Mouse (Mus musculus) neural tube, embryonic 11.5 days (tissue): ENCODE results near the gene Trim25. TPM values are rescaled to one million over a fixed set of nuclear protein-coding genes. Genes with fewer than 3 reads are reported as not detected.
"Not testable (repeated sequence)": the region's sequence is repeated elsewhere in the genome, so short reads cannot be mapped to it uniquely, and the experiment has no call there.

Experiments used
- ATAC-seq: fragments of 200-750 bp; cut with Nextera tagmentation; 2 replicates; pipeline ENCODE4 v1.8.0; 2017; ENCODE audit warnings: moderate number of reproducible peaks, mild to moderate bottlenecking, moderate TSS enrichment, moderate library complexity; ENCODE audit not compliant: insufficient read depth, low FRiP score, low TSS enrichment
- DNase-seq: peaks from one replicate; pipeline ENCODE4 v3.0.0-alpha.2; 2015; ENCODE audit warnings: low spot score
- H3K27ac ChIP-seq: fragments of 300-500 bp; sonication (generic); 2 replicates; pipeline ENCODE4 v1.5.1; 2014; ENCODE audit warnings: low read depth, mild to moderate bottlenecking, low read length
- H3K27me3 ChIP-seq: fragments of 300-500 bp; sonication (generic); 2 replicates; pipeline ENCODE4 v1.6.1; 2014; ENCODE audit warnings: mild to moderate bottlenecking, low read length, mixed read lengths; ENCODE audit not compliant: control insufficient read depth, insufficient read depth
- H3K36me3 ChIP-seq: fragments of 300-500 bp; sonication (generic); 2 replicates; pipeline ENCODE4 v1.6.1; 2014; ENCODE audit warnings: mild to moderate bottlenecking, low read length, moderate library complexity, mixed read lengths; ENCODE audit not compliant: control insufficient read depth, insufficient read depth
- H3K4me1 ChIP-seq: fragments of 300-500 bp; sonication (generic); 2 replicates; pipeline ENCODE4 v1.6.1; 2014; ENCODE audit warnings: low read length, mixed read lengths; ENCODE audit not compliant: control insufficient read depth, insufficient read depth
- H3K4me2 ChIP-seq: fragments of 300-500 bp; sonication (generic); 2 replicates; pipeline ENCODE4 v1.6.1; 2014; ENCODE audit warnings: low read depth, mild to moderate bottlenecking, moderate library complexity
- H3K4me3 ChIP-seq: fragments of 300-500 bp; sonication (generic); 2 replicates; pipeline ENCODE4 v1.5.1; 2014; ENCODE audit warnings: low read depth, low read length
- H3K9ac ChIP-seq: fragments of 300-500 bp; sonication (generic); 2 replicates; pipeline ENCODE4 v1.6.1; 2014; ENCODE audit warnings: mild to moderate bottlenecking, low read length
- H3K9me3 ChIP-seq: fragments of 300-500 bp; sonication (generic); 2 replicates; pipeline ENCODE4 v1.6.1; 2016; ENCODE audit warnings: low read length; ENCODE audit not compliant: control insufficient read depth
- WGBS: fragments of 180-500 bp; shearing (Covaris S2); extraction: QIAGEN DNeasy Blood & Tissue Kit; methylation state at CpG from one replicate; pipeline ENCODE4 v1.1.7; 2014; 5-methylcytosine and 5-hydroxymethylcytosine counted together
- polyA plus RNA-seq: library from polyadenylated mRNA; unstranded; fragments of >200 nt; fragmentation: Nextera tagmentation; extraction: Ambion mirVana; gene quantifications from 2 replicates; pipeline ENCODE4 v1.2.1, GENCODE M21; 2014

Trim25 gene
- polyA plus RNA-seq, 1 experiment from 2014 or later, result 2.5 TPM

- WGBS, result 79% methylated on average over 5 of the region's 5 CpGs
- no peaks in the 10 kb centered on the region for H3K27me3 ChIP-seq
- H3K27ac ChIP-seq, result no peak overlapping the region
- no peaks in the 10 kb centered on the region for H3K9me3 ChIP-seq
- peaks cover 6% of the 10 kb centered on the region; the same call in 1 of the 2 replicates for H3K36me3 ChIP-seq
- no peaks in the 10 kb centered on the region for H3K4me1 ChIP-seq
- DNase-seq (no peak), ATAC-seq (no peak)
- no peak overlapping the region for H3K4me3 ChIP-seq
- no peak overlapping the region for H3K9ac ChIP-seq
- H3K4me2 ChIP-seq, result no peak overlapping the region
Measured at GRCm38 (mm10) chr11:88988956-88989355, 10.2 kb upstream of the Trim25 start.

GRCm38 (mm10) chr11:88989530-88989929 lies 9.6 kb upstream of the Trim25 start:
- Histone ChIP-seq H3K4me2 (no peak overlapping the region), H3K36me3 (peaks cover 6% of the 10 kb centered on the region; the same call in 1 of the 2 replicates), H3K9ac (no peak overlapping the region), H3K4me1 (no peaks in the 10 kb centered on the region), H3K9me3 (no peaks in the 10 kb centered on the region), H3K4me3 (no peak overlapping the region), H3K27me3 (no peaks in the 10 kb centered on the region), H3K27ac (no peak overlapping the region)
- 75% methylated on average over 5 of the region's 5 CpGs for whole genome bisulfite sequencing
- DNase-seq (no peak), ATAC-seq (no peak)

- H3K27me3 ChIP-seq, result no peaks in the 10 kb centered on the region
- H3K27ac ChIP-seq, result no peak overlapping the region
- DNase-seq, result no peak
- no peak overlapping the region for H3K4me2 ChIP-seq
- no peaks in the 10 kb centered on the region for H3K36me3 ChIP-seq
- no peak for ATAC-seq
- no peak overlapping the region for H3K4me3 ChIP-seq
- no peaks in the 10 kb centered on the region for H3K9me3 ChIP-seq
- 54% methylated on average over 7 of the region's 7 CpGs for WGBS
- no peak overlapping the region for H3K9ac ChIP-seq
- H3K4me1 ChIP-seq, result no peaks in the 10 kb centered on the region
Measured at GRCm38 (mm10) chr11:88993186-88993585, 6.0 kb upstream of the Trim25 start.

GRCm38 (mm10) chr11:88993625-88994024 lies 5.6 kb upstream of the Trim25 start:
- H3K4me3 ChIP-seq, result no peak overlapping the region
- no peak overlapping the region for H3K4me2 ChIP-seq
- WGBS, result 23% methylated on average over 5 of the region's 5 CpGs
- DNase-seq (peak; percentile 51), ATAC-seq (no peak)
- no peaks in the 10 kb centered on the region for H3K27me3 ChIP-seq
- H3K36me3 ChIP-seq, result no peaks in the 10 kb centered on the region
- H3K9me3 ChIP-seq, result no peaks in the 10 kb centered on the region
- no peak overlapping the region for H3K9ac ChIP-seq
- no peak overlapping the region for H3K27ac ChIP-seq
- no peaks in the 10 kb centered on the region for H3K4me1 ChIP-seq

GRCm38 (mm10) chr11:88994492-88994891 lies 4.7 kb upstream of the Trim25 start:
- H3K4me2 ChIP-seq, result no peak overlapping the region
- H3K4me1 ChIP-seq, result no peaks in the 10 kb centered on the region
- H3K9me3 ChIP-seq, result no peaks in the 10 kb centered on the region
- no peaks in the 10 kb centered on the region for H3K36me3 ChIP-seq
- H3K9ac ChIP-seq, result no peak overlapping the region
- H3K4me3 ChIP-seq, result no peak overlapping the region
- no peak for DNase-seq
- 90% methylated on average over 7 of the region's 7 CpGs for WGBS
- ATAC-seq, result no peak
- H3K27me3 ChIP-seq, result peaks cover 6% of the 10 kb centered on the region
- no peak overlapping the region for H3K27ac ChIP-seq

GRCm38 (mm10) chr11:88995616-88996015 lies 3.6 kb upstream of the Trim25 start:
- Histone ChIP-seq H3K27me3 (peaks cover 16% of the 10 kb centered on the region), H3K4me2 (no peak overlapping the region), H3K4me3 (no peak overlapping the region), H3K27ac (no peak overlapping the region), H3K4me1 (no peaks in the 10 kb centered on the region), H3K36me3 (no peaks in the 10 kb centered on the region), H3K9me3 (no peaks in the 10 kb centered on the region), H3K9ac (no peak overlapping the region)
- 91% methylated on average over 2 of the region's 2 CpGs for WGBS
- ATAC-seq (no peak), DNase-seq (no peak)

GRCm38 (mm10) chr11:88996427-88996826 lies 2.7 kb upstream of the Trim25 start:
- no peak for ATAC-seq
- DNase-seq, result no peak

GRCm38 (mm10) chr11:88997343-88997742 lies 1.8 kb upstream of the Trim25 start:
- H3K9me3 ChIP-seq, ATAC-seq, H3K4me2 ChIP-seq, H3K36me3 ChIP-seq, H3K4me1 ChIP-seq, DNase-seq, H3K27ac ChIP-seq, H3K4me3 ChIP-seq, H3K9ac ChIP-seq: not testable (repeated sequence)
- WGBS, result 86% methylated on average over 5 of the region's 5 CpGs
- H3K27me3 ChIP-seq, result peaks cover 16% of the 10 kb centered on the region

More at GRCm38 (mm10) chr11:88996427-88996826, 2.7 kb upstream of the Trim25 start:
- 81% methylated on average over 7 of the region's 7 CpGs for WGBS
- peaks cover 16% of the 10 kb centered on the region for H3K27me3 ChIP-seq
- no peak overlapping the region for H3K9ac ChIP-seq
- H3K4me3 ChIP-seq, result no peak overlapping the region
- H3K27ac ChIP-seq, result no peak overlapping the region
- H3K4me1 ChIP-seq, result no peaks in the 10 kb centered on the region
- H3K9me3 ChIP-seq, result no peaks in the 10 kb centered on the region
- H3K36me3 ChIP-seq, result no peaks in the 10 kb centered on the region
- H3K4me2 ChIP-seq, result no peak overlapping the region

- no peaks in the 10 kb centered on the region for H3K36me3 ChIP-seq
- H3K27me3 ChIP-seq, result peaks cover 16% of the 10 kb centered on the region
- H3K9ac ChIP-seq, result no peak overlapping the region
- H3K27ac ChIP-seq, result no peak overlapping the region
- H3K9me3 ChIP-seq, result no peaks in the 10 kb centered on the region
- no peak for DNase-seq
- no peak overlapping the region for H3K4me2 ChIP-seq
- 12% methylated on average over 3 of the region's 3 CpGs for WGBS
- H3K4me3 ChIP-seq, result no peak overlapping the region
- no peaks in the 10 kb centered on the region for H3K4me1 ChIP-seq
- no peak for ATAC-seq
Measured at GRCm38 (mm10) chr11:88998406-88998805, 770 bp upstream of the Trim25 start.
